Mouse (Mus musculus) limb, embryonic 11.5 days (tissue): ENCODE results near the gene Sh3gl3. TPM values are rescaled to one million over a fixed set of nuclear protein-coding genes. Genes with fewer than 3 reads are reported as not detected.
A peak's percentile ranks its signal among the peaks of the same experiment; 100 is the strongest.
"Not testable (repeated sequence)": the region's sequence is repeated elsewhere in the genome, so short reads cannot be mapped to it uniquely, and the experiment has no call there.

Source experiments
- ATAC-seq: fragments of 200-750 bp; cut with Nextera tagmentation; 2 replicates; pipeline ENCODE4 v1.8.0; 2017; ENCODE audit warnings: low read depth; ENCODE audit not compliant: insufficient number of reproducible peaks, low FRiP score, low TSS enrichment
- DNase-seq: peaks from one replicate; pipeline ENCODE4 v3.0.0-alpha.2; 2015; ENCODE audit warnings: low spot score
- H3K27ac ChIP-seq: fragments of 300-500 bp; sonication (generic); replicated peaks from 2 replicates; pipeline ENCODE4 v1.5.1; 2014; ENCODE audit warnings: low read depth, mild to moderate bottlenecking, low read length
- H3K27me3 ChIP-seq: fragments of 300-500 bp; sonication (generic); 2 replicates; pipeline ENCODE4 v1.6.1; 2014; ENCODE audit warnings: mild to moderate bottlenecking, low read length, mixed read lengths; ENCODE audit not compliant: control insufficient read depth, insufficient read depth
- H3K36me3 ChIP-seq: fragments of 300-500 bp; sonication (generic); 2 replicates; pipeline ENCODE4 v1.6.1; 2014; ENCODE audit warnings: mild to moderate bottlenecking, low read length, moderate library complexity, mixed read lengths; ENCODE audit not compliant: control insufficient read depth, insufficient read depth
- H3K4me1 ChIP-seq: fragments of 300-500 bp; sonication (generic); 2 replicates; pipeline ENCODE4 v1.6.1; 2014; ENCODE audit warnings: low read length, mixed read lengths; ENCODE audit not compliant: control insufficient read depth, insufficient read depth
- H3K4me2 ChIP-seq: fragments of 300-500 bp; sonication (generic); 2 replicates; pipeline ENCODE4 v1.6.1; 2014; ENCODE audit warnings: low read depth, mild to moderate bottlenecking, moderate library complexity; ENCODE audit not compliant: severe bottlenecking
- H3K4me3 ChIP-seq: fragments of 300-500 bp; sonication (generic); 2 replicates; pipeline ENCODE4 v1.5.1; 2014; ENCODE audit warnings: low read depth, low read length
- H3K9ac ChIP-seq: fragments of 300-500 bp; sonication (generic); 2 replicates; pipeline ENCODE4 v1.6.1; 2014; ENCODE audit warnings: mild to moderate bottlenecking, low read length
- H3K9me3 ChIP-seq: fragments of 300-500 bp; sonication (generic); 2 replicates; pipeline ENCODE4 v1.6.1; 2016; ENCODE audit warnings: low read length; ENCODE audit not compliant: control insufficient read depth
- WGBS: fragments of 180-500 bp; shearing (Covaris S2); extraction: QIAGEN DNeasy Blood & Tissue Kit; methylation state at CpG from one replicate; pipeline ENCODE4 v1.1.7; 2014; 5-methylcytosine and 5-hydroxymethylcytosine counted together
- polyA plus RNA-seq: library from polyadenylated mRNA; unstranded; fragments of >200 nt; fragmentation: Nextera tagmentation; extraction: Ambion mirVana; gene quantifications from 2 replicates; pipeline ENCODE4 v1.2.1, GENCODE M21; 2014

Gene Sh3gl3
- polyA plus RNA-seq, 1 experiment from 2014 or later: 19.4 TPM

GRCm38 (mm10) chr7:82264119-82264518, 90.5 kb downstream of the Sh3gl3 start:
- ATAC-seq: no peak
- no peaks in the 10 kb centered on the region for H3K36me3 ChIP-seq
- WGBS: 75% methylated on average over 2 of the region's 2 CpGs
- no peak overlapping the region for H3K4me2 ChIP-seq
- no peak overlapping the region for H3K9ac ChIP-seq
- H3K9me3 ChIP-seq: no peaks in the 10 kb centered on the region
- no peak overlapping the region for H3K27ac ChIP-seq
- no peak for DNase-seq
- no peaks in the 10 kb centered on the region for H3K4me1 ChIP-seq
- H3K4me3 ChIP-seq: no peak overlapping the region
- H3K27me3 ChIP-seq: no peaks in the 10 kb centered on the region

GRCm38 (mm10) chr7:82265365-82265764, 91.7 kb downstream of the Sh3gl3 start:
- no peak overlapping the region for H3K4me2 ChIP-seq
- no peaks in the 10 kb centered on the region for H3K27me3 ChIP-seq
- ATAC-seq: no peak
- no peaks in the 10 kb centered on the region for H3K9me3 ChIP-seq
- no peak overlapping the region for H3K27ac ChIP-seq
- WGBS: 78% methylated on average over 4 of the region's 4 CpGs
- H3K36me3 ChIP-seq: no peaks in the 10 kb centered on the region
- no peak overlapping the region for H3K4me3 ChIP-seq
- no peaks in the 10 kb centered on the region for H3K4me1 ChIP-seq
- H3K9ac ChIP-seq: no peak overlapping the region
- no peak for DNase-seq

DNA sequence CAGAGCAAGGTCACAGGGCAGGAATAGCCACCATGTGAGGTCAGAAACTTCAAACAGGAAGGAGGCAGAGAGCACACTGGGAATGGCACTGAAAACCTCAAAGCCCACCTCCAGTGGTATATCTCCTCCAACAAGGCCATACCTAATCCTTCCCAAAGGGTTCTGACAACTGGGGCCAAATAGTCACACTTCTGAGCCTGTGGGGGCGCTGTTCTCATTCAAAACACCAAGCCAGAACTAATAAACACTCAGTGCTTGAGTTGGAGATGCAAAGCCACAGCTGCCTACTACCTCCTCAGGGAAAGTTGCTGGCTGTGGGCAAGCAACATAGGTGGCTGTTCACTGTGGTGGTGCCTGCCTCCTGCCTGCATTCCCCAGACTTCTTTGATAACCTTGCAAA, 96.3 kb downstream of the Sh3gl3 start:
- 10% methylated on average over 1 of the region's 1 CpGs for WGBS
- H3K27me3 ChIP-seq: no peaks in the 10 kb centered on the region
- H3K27ac ChIP-seq: no peak overlapping the region
- no peaks in the 10 kb centered on the region for H3K4me1 ChIP-seq
- peak; percentile 37 for DNase-seq
- no peaks in the 10 kb centered on the region for H3K9me3 ChIP-seq
- no peak for ATAC-seq
- H3K4me2 ChIP-seq: no peak overlapping the region
- H3K36me3 ChIP-seq: no peaks in the 10 kb centered on the region
- no peak overlapping the region for H3K9ac ChIP-seq
- no peak overlapping the region for H3K4me3 ChIP-seq

- 82% methylated on average over 5 of the region's 5 CpGs for WGBS
- no peak for DNase-seq
- Histone ChIP-seq H3K36me3 (no peaks in the 10 kb centered on the region), H3K9ac (no peak overlapping the region), H3K27me3 (no peaks in the 10 kb centered on the region), H3K4me1 (no peaks in the 10 kb centered on the region), H3K4me2 (no peak overlapping the region), H3K27ac (no peak overlapping the region), H3K9me3 (no peaks in the 10 kb centered on the region), H3K4me3 (no peak overlapping the region)
- no peak for ATAC-seq
These were observed 98.1 kb downstream of the Sh3gl3 start for GRCm38 (mm10) chr7:82271742-82272141.

GRCm38 (mm10) chr7:82272875-82273274, 99.2 kb downstream of the Sh3gl3 start:
- WGBS: 44% methylated on average over 5 of the region's 5 CpGs
- not testable (repeated sequence) for H3K9ac ChIP-seq, H3K27me3 ChIP-seq, H3K4me1 ChIP-seq, H3K27ac ChIP-seq, ATAC-seq, H3K4me2 ChIP-seq, H3K36me3 ChIP-seq, H3K4me3 ChIP-seq, H3K9me3 ChIP-seq
- DNase-seq: peak; percentile 55

DNA sequence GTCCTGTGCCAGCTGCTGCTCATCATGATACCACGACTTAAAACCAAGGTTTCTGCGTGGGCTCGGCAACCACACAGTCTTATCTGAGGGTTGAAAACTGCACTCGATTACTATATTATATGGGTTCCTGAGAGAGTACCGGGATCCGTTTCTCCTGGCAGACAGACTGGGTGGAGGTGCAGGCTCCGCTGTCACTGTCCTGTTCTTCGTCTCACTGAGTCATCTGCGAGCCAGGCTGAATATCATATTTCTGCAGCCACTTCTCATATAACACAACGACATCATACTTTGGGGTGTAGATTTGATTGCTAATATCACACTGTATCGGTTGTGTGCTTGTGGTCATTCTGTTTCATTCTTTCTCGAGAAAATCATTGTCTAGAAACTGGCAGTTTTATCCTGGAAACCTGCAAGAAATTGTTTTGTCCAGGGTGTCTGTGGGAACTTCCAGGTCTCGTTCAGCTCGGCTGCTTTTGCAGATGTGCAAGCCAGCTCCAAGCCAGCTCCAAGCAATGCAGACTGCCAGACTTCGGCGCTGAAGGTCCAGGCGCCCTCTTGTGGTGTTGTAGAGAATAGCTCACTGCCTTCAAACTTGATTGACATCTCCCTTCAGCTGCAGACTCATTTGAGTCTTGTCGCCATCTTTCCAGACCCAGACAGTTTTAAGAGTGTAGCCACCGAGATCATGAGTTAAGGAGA, 100.5 kb downstream of the Sh3gl3 start:
- Histone ChIP-seq H3K4me2 (no peak overlapping the region), H3K27ac (no peak overlapping the region), H3K4me3 (no peak overlapping the region), H3K9me3 (no peaks in the 10 kb centered on the region), H3K4me1 (no peaks in the 10 kb centered on the region), H3K9ac (no peak overlapping the region), H3K36me3 (no peaks in the 10 kb centered on the region), H3K27me3 (no peaks in the 10 kb centered on the region)
- ATAC-seq (no peak), DNase-seq (peak; percentile 78)
- 53% methylated on average over 19 of the region's 19 CpGs for WGBS

DNA sequence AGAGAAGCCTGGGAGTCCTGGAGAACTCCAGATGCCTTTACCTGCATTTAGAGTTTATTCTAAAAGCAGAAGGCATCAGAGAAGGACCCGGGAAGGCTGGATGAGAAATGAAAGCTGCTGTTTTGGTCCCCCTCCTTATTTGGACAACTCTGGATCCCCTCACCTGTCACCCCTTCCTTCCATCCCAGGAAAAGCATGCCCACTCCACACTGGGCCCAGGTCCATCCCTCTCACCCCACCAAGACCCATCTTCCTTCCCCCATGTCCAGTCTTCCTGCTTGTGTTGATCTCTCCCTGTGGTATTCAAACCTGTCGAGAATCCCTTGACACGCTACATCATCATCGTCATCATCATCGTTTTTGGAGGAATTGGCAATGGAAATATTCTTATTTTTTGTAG, 101.3 kb downstream of the Sh3gl3 start:
- H3K27ac ChIP-seq: no peak overlapping the region
- WGBS: 94% methylated on average over 5 of the region's 5 CpGs
- no peak overlapping the region for H3K4me3 ChIP-seq
- H3K36me3 ChIP-seq: no peaks in the 10 kb centered on the region
- no peaks in the 10 kb centered on the region for H3K27me3 ChIP-seq
- H3K4me1 ChIP-seq: no peaks in the 10 kb centered on the region
- DNase-seq (no peak), ATAC-seq (no peak)
- no peak overlapping the region for H3K4me2 ChIP-seq
- no peak overlapping the region for H3K9ac ChIP-seq
- no peaks in the 10 kb centered on the region for H3K9me3 ChIP-seq

- Histone ChIP-seq H3K4me2 (no peak overlapping the region), H3K9ac (no peak overlapping the region), H3K4me3 (no peak overlapping the region), H3K9me3 (no peaks in the 10 kb centered on the region), H3K36me3 (no peaks in the 10 kb centered on the region), H3K4me1 (no peaks in the 10 kb centered on the region), H3K27ac (no peak overlapping the region), H3K27me3 (no peaks in the 10 kb centered on the region)
- WGBS: 67% methylated on average over 18 of the region's 18 CpGs
- ATAC-seq: 0 out of 2 replicates have a peak, but pooled peaks have one; percentile 21
- no peak for DNase-seq
These were observed 102.0 kb downstream of the Sh3gl3 start for GRCm38 (mm10) chr7:82275529-82276204.
